8 mouse cellular contexts compared by ENCODE assay signal in genomic region chr4:125114638-125115037, GRCm38 (mm10). TPM values are rescaled to one million over a fixed set of nuclear protein-coding genes. Genes with fewer than 3 reads are reported as not detected.
DNase-seq lines count a peak whose midpoint lies in the region; ATAC-seq and TF ChIP-seq lines count a peak whose summit lies in the region.

No protein-coding gene starts in this region.

- no peak overlapping the region for H3K9ac ChIP-seq in ES-E14 (ENCODE audit: insufficient read depth, low read depth, low read length, poor library complexity, severe bottlenecking)
- no peak overlapping the region for H3K9ac ChIP-seq in forebrain, embryonic 15.5 days (replicated peaks)
- 0 out of 2 replicates have a peak overlapping the region, but pooled peaks have one; percentile 5 for H3K9ac ChIP-seq in lung, embryonic 16.5 days (ENCODE audit: low read length)

- TF ChIP-seq POLR2A in thymus, adult 2 months (IDR thresholded peaks at IDR 0.05; ENCODE audit: control insufficient read depth, extremely low read depth, insufficient read depth, low read length, poor library complexity): 0 out of 2 replicates have a peak, but pooled peaks have one; percentile 24

- no peaks in the 10 kb centered on the region for H3K9me3 ChIP-seq in ES-E14 (ENCODE audit: control insufficient read depth, insufficient read depth, low read depth, low read length)
- no peaks in the 10 kb centered on the region for H3K9me3 ChIP-seq in forebrain, embryonic 15.5 days
- no peaks in the 10 kb centered on the region for H3K9me3 ChIP-seq in lung, embryonic 16.5 days (ENCODE audit: control insufficient read depth, low read length)

- H3K4me1 ChIP-seq in ES-E14 (ENCODE audit: control insufficient read depth in 2 of 2, insufficient read depth in 2 of 2, low read length in 2 of 2, poor library complexity in 1 of 2): peaks cover 4 to 12% of the 10 kb centered on the region in 2 experiments; a peak in 2 of 4 replicates
- H3K4me1 ChIP-seq in forebrain, embryonic 15.5 days: peaks cover 19% of the 10 kb centered on the region
- peaks cover 17% of the 10 kb centered on the region for H3K4me1 ChIP-seq in lung, embryonic 16.5 days (replicated peaks; ENCODE audit: control insufficient read depth, insufficient read depth, low read length)
- H3K4me1 ChIP-seq in thymus, adult 2 months (replicated peaks; ENCODE audit: control insufficient read depth, insufficient read depth, low read length): peaks cover 48% of the 10 kb centered on the region

- in situ Hi-C loops in ES-E14 (cut with MboI; ENCODE audit: low sequenced_read_pairs in 2 of 2, unreplicated experiment in 2 of 2): no loop called here

- no peak overlapping the region for H3K27ac ChIP-seq in ES-E14 (ENCODE audit: insufficient read depth, low read depth, low read length, poor library complexity, severe bottlenecking)
- no peak overlapping the region for H3K27ac ChIP-seq in forebrain, embryonic 15.5 days (replicated peaks)
- 0 out of 2 replicates have a peak overlapping the region, but pooled peaks have one; percentile 11 for H3K27ac ChIP-seq in lung, embryonic 16.5 days (ENCODE audit: low read length)
- H3K27ac ChIP-seq in thymus, adult 2 months (ENCODE audit: control insufficient read depth, insufficient read depth, low read length): peak overlapping the region; percentile 42; the same call in 1 of the 2 replicates

- no peaks in the 10 kb centered on the region for H3K27me3 ChIP-seq in forebrain, embryonic 15.5 days
- no peaks in the 10 kb centered on the region for H3K27me3 ChIP-seq in lung, embryonic 16.5 days (ENCODE audit: control insufficient read depth, insufficient read depth, low read depth, low read length)
- H3K27me3 ChIP-seq in thymus, adult 2 months (ENCODE audit: control insufficient read depth, insufficient read depth, low read length): no peaks in the 10 kb centered on the region

- WGBS in forebrain, embryonic 15.5 days: 13% methylated on average over 6 of the region's 6 CpGs
- 8% methylated on average over 6 of the region's 6 CpGs for WGBS in lung, embryonic 16.5 days
- 7% methylated on average over 6 of the region's 6 CpGs for WGBS in thymus, adult 2 months

- TF ChIP-seq CTCF in thymus, adult 2 months (IDR thresholded peaks at IDR 0.05; ENCODE audit: borderline replicate concordance, control insufficient read depth, extremely low read depth, insufficient read depth, low read length, poor library complexity): peak; percentile 79; the same call in 1 of the 2 replicates

- no peak overlapping the region for H3K4me3 ChIP-seq in ES-E14 (ENCODE audit: insufficient read depth in 1 of 2, low read depth in 1 of 2, low read length in 2 of 2, poor library complexity in 1 of 2, severe bottlenecking in 1 of 2)
- no peak overlapping the region for H3K4me3 ChIP-seq in forebrain, embryonic 15.5 days
- no peak overlapping the region for H3K4me3 ChIP-seq in lung, embryonic 16.5 days (ENCODE audit: low read length)
- H3K4me3 ChIP-seq in thymus, adult 2 months (ENCODE audit: control insufficient read depth, insufficient read depth, low read length): no peak overlapping the region

- peak; percentile 56 for DNase-seq in ES-E14 (ENCODE audit: low read depth, low spot score)
- DNase-seq in cerebellum, adult 11-12 months: peak; percentile 63
- peak; percentile 89 for DNase-seq in heart, postnatal 4 days
- DNase-seq in layer of hippocampus, postnatal 10 days (ENCODE audit: low spot score in 2 of 2): peak; percentile 92
- peak; percentile 59 for DNase-seq in ovary, adult 18-20 months (ENCODE audit: low spot score)
- peak; percentile 89 for DNase-seq in thymus, adult 2 months

- ATAC-seq in forebrain, embryonic 15.5 days (replicated peaks): peak; percentile 44
- peak; percentile 55 for ATAC-seq in lung, embryonic 16.5 days (ENCODE audit: low read depth)

- H3K4me2 ChIP-seq in forebrain, embryonic 15.5 days (replicated peaks): no peak overlapping the region
- H3K4me2 ChIP-seq in lung, embryonic 16.5 days (ENCODE audit: low read depth, low read length): no peak overlapping the region

- peaks cover 8% of the 10 kb centered on the region for H3K36me3 ChIP-seq in ES-E14 (ENCODE audit: control insufficient read depth, insufficient read depth, low read length, poor library complexity, severe bottlenecking)
- H3K36me3 ChIP-seq in forebrain, embryonic 15.5 days: peaks cover 15% of the 10 kb centered on the region
- H3K36me3 ChIP-seq in lung, embryonic 16.5 days (ENCODE audit: control insufficient read depth, insufficient read depth, low read length): peaks cover 5% of the 10 kb centered on the region
- H3K36me3 ChIP-seq in thymus, adult 2 months (ENCODE audit: control insufficient read depth, insufficient read depth, low read length): peaks cover 17% of the 10 kb centered on the region

TF ChIP-seq in ES-E14, 5 proteins besides CTCF, POLR2A, EP300 and RAD21:
- TF ChIP-seq ZC3H11A (IDR thresholded peaks at IDR 0.05; ENCODE audit: borderline replicate concordance, low read depth, low read length): peak; percentile 36; the same call in 1 of the 2 replicates
- TF ChIP-seq CHD2 (IDR thresholded peaks at IDR 0.05; ENCODE audit: low read depth, low read length): no peak
- no peak for TF ChIP-seq HCFC1 (IDR thresholded peaks at IDR 0.05; ENCODE audit: borderline replicate concordance, insufficient read depth, low read length)
- TF ChIP-seq MAFK (IDR thresholded peaks at IDR 0.05; ENCODE audit: insufficient read depth, low read depth, low read length): peak; percentile 48; the same call in 1 of the 2 replicates
- no peak for TF ChIP-seq ZNF384 (IDR thresholded peaks at IDR 0.05; ENCODE audit: low read depth, low read length)

RNA-seq across cellular contexts. Expression of gene Zc3h12a, which starts 13.0 kb away (rescaled TPM):
- total RNA-seq in ES-E14 (2012; rRNA removed): 4.9 and 10.4 TPM in 2 replicates
- 0.14 and 0.19 TPM in 2 replicates for polyA plus RNA-seq in forebrain, embryonic 15.5 days (2015; fragmentation: Nextera tagmentation; extraction: Ambion mirVana)
- 1 to 10 TPM; 2.4 to 3.2 TPM for total RNA-seq in heart, postnatal 4 days (2021)
- under 1 TPM; 0.42 to 0.80 TPM for total RNA-seq in layer of hippocampus, postnatal 10 days (2021)
- polyA plus RNA-seq in lung, embryonic 16.5 days (2015; fragmentation: Nextera tagmentation; extraction: Ambion mirVana): 0.55 and 0.58 TPM in 2 replicates
- polyA plus RNA-seq in thymus, adult 2 months (2012; rRNA removed): 27.4 and 28.7 TPM in 2 replicates

RNA-seq across cellular contexts. Expression of gene Meaf6, which starts 29.7 kb away (rescaled TPM):
- total RNA-seq in ES-E14 (2012; rRNA removed): 20.6 and 25.0 TPM in 2 replicates
- polyA plus RNA-seq in forebrain, embryonic 15.5 days (2015; fragmentation: Nextera tagmentation; extraction: Ambion mirVana): 151 and 153 TPM in 2 replicates
- total RNA-seq in heart, postnatal 4 days (2021): 10 to 100 TPM; 38.3 to 40.8 TPM
- 100 to 1,000 TPM; 130 to 134 TPM for total RNA-seq in layer of hippocampus, postnatal 10 days (2021)
- polyA plus RNA-seq in lung, embryonic 16.5 days (2015; fragmentation: Nextera tagmentation; extraction: Ambion mirVana): 48.9 and 49.7 TPM in 2 replicates
- polyA plus RNA-seq in thymus, adult 2 months (2012; rRNA removed): 26.4 and 30.7 TPM in 2 replicates

RNA-seq across cellular contexts. Expression of gene Snip1, which starts 48.2 kb away (rescaled TPM):
- total RNA-seq in ES-E14 (2012; rRNA removed): 19.8 and 25.1 TPM in 2 replicates
- polyA plus RNA-seq in forebrain, embryonic 15.5 days (2015; fragmentation: Nextera tagmentation; extraction: Ambion mirVana): 31.0 and 31.1 TPM in 2 replicates
- total RNA-seq in heart, postnatal 4 days (2021): 10 to 100 TPM; 11.6 to 13.7 TPM
- 10 to 100 TPM; 12.9 TPM for total RNA-seq in layer of hippocampus, postnatal 10 days (2021)
- polyA plus RNA-seq in lung, embryonic 16.5 days (2015; fragmentation: Nextera tagmentation; extraction: Ambion mirVana): 24.1 and 28.8 TPM in 2 replicates
- 20.5 and 22.5 TPM in 2 replicates for polyA plus RNA-seq in thymus, adult 2 months (2012; rRNA removed)

RNA-seq across cellular contexts. Expression of gene Dnali1, which starts 49.1 kb away (rescaled TPM):
- total RNA-seq in ES-E14 (2012; rRNA removed): 0.16 TPM in 1 of 2 replicates, not detected in the other
- 0.52 and 1.2 TPM in 2 replicates for polyA plus RNA-seq in forebrain, embryonic 15.5 days (2015; fragmentation: Nextera tagmentation; extraction: Ambion mirVana)
- not detected for total RNA-seq in heart, postnatal 4 days (2021)
- total RNA-seq in layer of hippocampus, postnatal 10 days (2021): 1 to 10 TPM; 1.4 to 1.6 TPM
- 4.6 and 6.6 TPM in 2 replicates for polyA plus RNA-seq in lung, embryonic 16.5 days (2015; fragmentation: Nextera tagmentation; extraction: Ambion mirVana)
- polyA plus RNA-seq in thymus, adult 2 months (2012; rRNA removed): 0.22 and 0.57 TPM in 2 replicates

Comparison
In these comparisons a context has a peak if more than half of its experiments do, and no peak if none do; other contexts are left out.
1. H3K27ac ChIP-seq: peak in lung, embryonic 16.5 days (single experiment) and thymus, adult 2 months (single experiment); none in ES-E14 (single experiment) and forebrain, embryonic 15.5 days (single experiment).
2. Peak in every context shown above with its lines, with median percentiles within 50 percentile points of each other: DNase-seq.